Mouse (Mus musculus) ovary, postnatal 10 days (tissue): Measurements from ENCODE around the gene B2m.
A peak's percentile ranks its signal among the peaks of the same experiment; 100 is the strongest.

Experiments used
- DNase-seq: peaks from one replicate; pipeline ENCODE4 v3.0.0; 2022; ENCODE audit warnings: low spot score

The B2m gene

DNA sequence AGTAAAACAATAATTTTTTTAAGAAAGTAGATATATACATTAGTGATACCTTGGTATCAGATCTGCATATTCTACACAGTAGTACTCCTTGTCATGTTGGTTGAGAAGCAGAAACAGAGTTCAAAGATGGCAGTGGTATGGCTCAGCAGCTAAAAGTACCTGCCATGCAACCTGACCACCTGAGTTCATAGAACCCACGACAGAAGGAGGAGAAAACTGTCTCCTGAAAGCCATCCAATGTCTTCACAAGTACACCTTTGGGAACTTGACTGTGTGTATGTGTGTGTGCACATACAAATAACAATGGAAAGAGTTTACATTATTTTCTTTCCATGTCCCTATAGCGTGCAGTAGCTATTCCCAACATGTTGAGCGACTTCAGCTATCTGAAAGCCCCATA is 2.2 kb downstream of the B2m start:
- no peak for DNase-seq

DNA sequence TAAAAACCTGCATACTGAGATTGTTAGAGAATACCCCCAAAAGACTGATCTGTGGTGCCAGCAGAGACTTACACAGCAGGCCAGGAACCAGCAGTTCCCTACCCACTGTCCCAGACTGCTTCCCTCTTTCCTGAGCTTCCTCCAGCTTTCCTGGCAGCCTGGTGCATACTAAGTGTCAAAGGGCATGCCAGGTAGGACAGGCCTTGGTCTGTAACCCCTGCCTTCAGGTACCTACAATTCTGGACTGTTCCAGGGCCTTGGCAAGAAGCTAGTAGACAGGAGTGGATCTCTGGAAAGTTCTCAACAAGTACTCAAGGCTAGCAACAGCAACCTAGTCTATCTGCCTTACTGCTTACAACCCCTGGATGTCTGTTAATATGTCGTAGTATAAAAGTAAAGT is 3.7 kb downstream of the B2m start:
- DNase-seq, result no peak

GRCm38 (mm10) chr2:122152850-122153249 is 5.4 kb downstream of the B2m start:
- no peak for DNase-seq

DNA sequence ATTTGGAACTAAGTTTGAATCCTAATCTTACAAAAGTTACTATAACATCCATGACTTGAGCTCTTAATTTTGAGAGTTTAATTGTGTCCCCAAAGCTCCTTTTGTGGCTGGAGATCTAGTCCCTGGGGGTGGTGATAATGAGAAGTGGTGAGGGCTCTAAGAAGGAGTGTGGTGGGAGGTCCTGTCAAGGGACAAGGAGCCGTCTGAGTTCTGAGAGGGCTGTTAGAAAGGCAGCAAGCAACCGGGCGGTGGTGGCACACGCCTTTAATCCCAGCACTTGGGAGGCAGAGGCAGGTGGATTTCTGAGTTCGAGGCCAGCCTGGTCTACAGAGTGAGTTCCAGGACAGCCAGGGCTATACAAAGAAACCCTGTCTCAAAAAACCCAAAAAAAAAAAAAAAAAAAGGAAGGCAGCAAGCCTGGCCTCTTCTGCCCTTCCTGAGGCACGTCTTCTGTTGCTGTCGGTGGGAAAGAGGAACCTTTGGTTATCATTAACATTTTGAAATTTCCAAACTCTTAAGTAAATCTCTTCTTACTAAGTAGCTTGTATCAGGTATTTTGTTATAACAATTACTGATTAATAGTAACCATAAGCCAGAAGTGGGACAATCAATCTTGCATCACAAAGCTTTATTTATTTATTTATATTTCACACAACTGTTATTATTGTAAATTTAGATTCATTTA is 6.3 kb downstream of the B2m start:
- no peak for DNase-seq

GRCm38 (mm10) chr2:122154479-122154878 is 7.0 kb downstream of the B2m start:
- no peak for DNase-seq

GRCm38 (mm10) chr2:122155292-122155691 is 7.8 kb downstream of the B2m start:
- no peak for DNase-seq

DNA sequence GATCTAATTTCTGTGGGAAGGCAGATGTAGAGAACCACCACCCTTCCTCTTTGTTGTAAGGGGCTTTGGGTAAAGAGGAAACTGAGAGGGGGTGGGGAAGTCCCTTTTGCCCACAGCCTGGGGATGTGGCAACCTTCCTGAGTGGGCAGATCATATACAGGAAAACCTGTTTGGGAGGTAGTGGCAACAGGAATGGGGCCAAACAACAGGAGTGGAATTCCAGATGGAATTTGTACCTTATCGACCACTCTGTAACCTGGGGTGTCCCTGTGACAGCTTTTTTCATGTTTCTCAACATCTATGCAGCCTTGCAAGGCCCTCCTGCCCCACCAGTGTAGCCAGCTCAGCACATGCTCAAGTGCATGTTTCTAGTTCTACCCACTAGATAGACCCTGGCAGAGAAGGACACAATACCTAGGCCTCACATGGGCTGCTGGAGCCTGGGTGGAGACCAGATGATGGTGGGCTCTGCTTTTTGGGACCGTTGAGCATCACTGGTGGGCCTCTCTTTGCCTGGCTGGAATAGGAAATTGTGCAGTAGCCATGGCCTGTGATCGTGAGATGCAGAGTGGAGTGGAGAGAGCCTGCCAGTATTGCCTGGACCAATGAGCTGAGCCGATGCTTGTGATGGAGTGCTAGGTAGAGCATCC is 8.7 kb downstream of the B2m start:
- DNase-seq, result no peak

DNA sequence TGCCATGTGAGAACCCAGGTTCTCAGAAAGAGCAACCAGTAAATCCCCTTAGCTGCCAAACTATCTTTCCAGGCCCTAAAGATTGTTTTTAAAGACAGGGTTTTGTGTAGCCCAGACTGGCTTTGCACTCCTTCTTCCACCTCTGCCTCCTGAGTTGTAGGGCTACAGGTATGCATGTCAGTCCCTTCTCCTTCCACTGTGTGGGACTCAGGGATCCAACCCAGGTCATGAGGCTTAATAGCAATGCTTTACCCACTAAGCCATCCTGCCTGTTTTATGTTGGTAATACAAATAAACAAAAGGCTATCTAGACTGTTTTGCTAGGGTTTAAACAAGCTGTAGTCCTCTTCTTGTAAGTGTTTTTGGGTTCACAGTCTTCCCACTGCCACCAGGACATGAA is 10.1 kb downstream of the B2m start:
- DNase-seq, result no peak

DNA sequence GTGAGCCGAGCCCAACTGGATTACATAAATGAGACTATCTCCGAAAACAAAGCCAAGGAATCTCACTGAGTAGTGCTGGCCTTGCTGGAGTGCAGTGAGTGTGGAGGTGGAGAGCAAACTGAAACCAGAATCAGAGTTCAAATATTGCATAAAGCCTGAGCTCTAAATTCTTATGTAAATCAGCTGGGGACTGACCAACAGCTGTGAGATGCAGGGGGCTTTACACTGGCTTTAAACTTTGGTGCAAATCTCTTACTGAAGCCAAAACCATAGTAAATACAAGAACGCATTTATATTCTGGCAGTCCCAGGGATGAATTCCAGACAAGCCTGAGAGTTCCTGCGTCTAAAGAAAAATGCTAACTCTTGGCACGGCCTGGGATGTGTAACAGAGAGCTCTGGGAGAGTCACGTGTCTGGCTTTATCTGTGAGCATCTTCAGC is 10.9 kb downstream of the B2m start:
- no peak for DNase-seq

DNA sequence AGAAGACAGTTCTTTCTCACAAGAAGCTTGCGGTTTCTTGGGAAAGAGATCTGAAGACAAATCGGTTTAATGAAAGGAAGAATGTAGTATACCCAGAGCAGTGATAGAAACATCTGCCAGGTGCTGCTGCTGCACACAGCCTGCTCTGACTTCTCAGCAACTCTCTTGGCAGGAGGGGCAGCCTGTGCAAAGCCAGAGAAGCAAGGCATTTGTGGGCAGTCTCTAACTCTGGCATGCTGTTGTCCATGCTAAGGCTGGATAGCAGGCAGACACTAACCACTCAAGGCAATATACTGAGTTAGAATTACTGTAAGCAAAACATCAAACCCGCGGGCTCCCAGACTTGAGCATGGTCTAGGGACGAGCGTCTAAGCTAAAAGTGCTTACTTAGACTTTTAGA is 12.2 kb downstream of the B2m start:
- DNase-seq, result no peak

- DNase-seq, result peak; percentile 49
These were observed 13.2 kb downstream of the B2m start, which contains the start of gene Trim69 for GRCm38 (mm10) chr2:122160680-122161079. Gene Trim69 (plus strand): TSS chr2:122160700.

DNA sequence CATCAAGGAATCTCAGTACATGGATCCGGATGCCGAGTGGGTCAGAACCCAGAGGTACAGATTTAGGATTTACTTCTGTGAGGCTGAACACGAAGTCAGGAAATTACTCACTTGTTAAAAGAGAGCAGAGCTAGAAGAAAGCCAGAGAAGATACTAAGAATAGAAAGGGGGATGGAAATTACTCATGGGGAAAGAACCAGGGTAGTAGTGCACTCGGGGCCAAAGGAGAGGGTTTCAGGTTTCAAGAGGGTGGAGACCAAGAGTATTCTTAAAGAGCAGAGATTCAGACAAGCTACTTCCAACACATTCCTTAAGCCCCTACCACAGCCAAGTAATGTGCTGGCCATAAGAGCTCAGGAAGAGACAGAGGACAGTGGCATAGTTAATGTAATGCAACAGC is 14.1 kb downstream of the B2m start:
- DNase-seq, result no peak

- no peak for DNase-seq
These were observed 15.0 kb downstream of the B2m start for GRCm38 (mm10) chr2:122162529-122162928.

DNA sequence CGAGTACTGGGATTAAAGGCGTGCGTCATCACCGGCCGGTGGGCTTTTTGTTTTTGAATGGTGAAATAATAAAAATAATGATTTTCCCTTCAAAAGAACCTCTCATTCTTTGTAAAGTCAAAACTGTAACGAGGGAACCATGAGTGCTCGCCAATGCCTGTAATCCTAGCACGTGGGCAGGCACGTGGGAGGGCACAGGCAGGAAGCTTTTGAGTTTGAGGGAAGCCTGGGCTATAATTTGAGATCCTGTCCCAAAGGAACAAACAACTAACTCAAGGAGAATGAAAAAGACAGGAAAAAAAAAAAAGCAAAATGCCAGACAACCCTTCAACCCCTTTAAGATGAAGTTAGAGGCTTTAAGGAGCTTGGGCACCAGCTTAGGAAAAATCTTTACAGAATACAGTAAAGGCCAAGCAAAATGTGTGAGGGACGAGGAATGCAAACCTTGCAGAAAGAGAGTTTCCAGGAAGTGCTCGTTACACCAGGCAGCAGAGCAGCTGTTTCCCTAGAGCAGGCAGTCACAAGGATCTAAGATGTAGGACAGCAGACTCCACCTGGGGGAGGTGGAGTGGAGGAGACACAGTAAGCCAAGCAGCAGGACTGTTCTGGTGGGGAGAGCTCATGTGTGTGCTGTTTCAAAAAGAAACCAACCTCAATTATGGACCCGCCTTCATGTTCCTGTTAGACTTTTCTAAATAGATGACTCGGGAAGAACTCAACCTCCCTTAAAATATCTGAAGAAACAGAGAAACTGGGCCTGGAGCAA is 16.1 kb downstream of the B2m start:
- no peak for DNase-seq

- DNase-seq, result no peak
These were observed 16.8 kb downstream of the B2m start for GRCm38 (mm10) chr2:122164293-122164692.

GRCm38 (mm10) chr2:122171292-122171691 is 23.8 kb downstream of the B2m start:
- no peak for DNase-seq

- DNase-seq, result no peak
These were observed 24.7 kb downstream of the B2m start for GRCm38 (mm10) chr2:122172188-122172587.

GRCm38 (mm10) chr2:122180051-122180822 is 32.8 kb downstream of the B2m start:
- no peak for DNase-seq

DNA sequence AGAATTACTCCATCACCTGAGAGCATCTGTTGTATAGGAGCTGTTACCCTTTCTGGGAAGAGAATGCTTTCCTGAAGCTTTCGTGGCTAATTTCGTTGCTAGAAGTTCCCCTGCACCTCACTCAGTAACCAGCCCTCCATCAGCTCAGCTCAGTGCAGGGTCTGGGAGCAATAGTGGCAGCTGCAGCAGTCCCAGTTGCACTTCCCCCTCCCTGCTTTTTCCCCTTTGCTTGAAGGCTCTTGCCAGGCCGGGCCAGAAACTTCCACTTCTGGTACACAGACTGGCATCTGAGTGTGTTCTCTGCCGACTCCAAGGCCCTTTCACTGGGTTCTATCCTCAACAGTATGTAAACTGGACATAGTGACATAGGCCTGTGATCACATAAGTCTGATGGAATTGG is 37.6 kb downstream of the B2m start:
- DNase-seq, result no peak

GRCm38 (mm10) chr2:122186106-122186505 is 38.6 kb downstream of the B2m start, which contains the start of the genes Patl2 and Terb2:
Gene Patl2 (minus strand): TSS chr2:122186189.
Gene Terb2 (plus strand): TSS chr2:122186272.
- DNase-seq, result no peak

DNA sequence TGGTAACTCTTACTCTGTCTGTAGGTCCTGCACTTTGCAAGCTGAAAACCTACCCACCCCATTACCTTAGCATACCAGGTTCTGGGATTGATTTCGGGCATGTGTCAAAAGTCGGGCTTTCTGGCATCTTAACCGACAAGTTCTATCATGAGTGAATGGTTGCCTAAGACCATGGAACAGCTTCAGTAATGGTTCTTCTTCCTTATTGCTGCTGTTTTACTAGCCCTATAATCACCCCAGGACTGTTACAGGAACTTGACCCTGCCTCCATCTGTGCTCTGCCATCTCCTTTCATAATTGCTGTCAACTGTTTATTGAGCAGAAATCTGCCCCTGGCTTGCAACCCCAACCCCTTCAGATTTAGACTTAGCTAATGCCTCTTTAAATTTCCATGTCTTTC is 39.3 kb downstream of the B2m start:
- no peak for DNase-seq

DNA sequence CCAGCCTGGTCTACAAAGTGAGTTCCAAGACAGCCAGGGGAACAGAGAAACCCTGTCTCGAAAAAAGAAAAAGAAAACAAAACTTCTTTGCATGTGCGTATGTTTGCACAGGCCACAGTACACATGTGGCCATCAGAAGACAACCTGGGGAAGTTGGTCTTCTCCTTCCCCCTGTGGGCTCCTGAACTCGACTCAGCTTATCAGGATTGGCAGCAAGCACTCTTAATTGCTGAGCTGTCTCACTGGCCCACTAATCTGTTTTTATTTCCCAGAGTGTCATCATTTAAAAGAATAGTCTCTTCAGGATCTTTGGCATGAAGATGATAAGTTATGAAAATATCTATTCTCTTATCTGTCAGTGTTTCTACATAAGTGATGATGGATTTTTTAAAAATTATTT is 44.4 kb downstream of the B2m start:
- DNase-seq, result no peak
